Mouse (Mus musculus) ES-Bruce4 (cell line): ENCODE data around the gene Yes1.

Experiments
- CTCF ChIP-seq: IDR thresholded peaks from one replicate; pipeline ENCODE4 v1.8.1; 2011; ENCODE audit warnings: low read depth, low read length
- EP300 ChIP-seq: IDR thresholded peaks from 2 replicates; pipeline ENCODE4 v1.6.1; 2011; ENCODE audit warnings: low read depth, low read length; ENCODE audit not compliant: insufficient read depth
- POLR2A ChIP-seq: IDR thresholded peaks from one replicate; pipeline ENCODE4 v1.8.1; 2011; ENCODE audit warnings: low read length; ENCODE audit not compliant: insufficient read depth

- TF ChIP-seq CTCF, result no peak
- no peak for TF ChIP-seq POLR2A
- TF ChIP-seq EP300, result no peak
These were observed 86.4 kb downstream of the Yes1 start for GRCm38 (mm10) chr5:32697208-32697867.
